Mouse (Mus musculus) embryonic facial prominence, embryonic 10.5 days (tissue): ENCODE data around the gene Prpf40b. TPM values are rescaled to one million over a fixed set of nuclear protein-coding genes. Genes with fewer than 3 reads are reported as not detected.

Experiments used
- DNase-seq: peaks from one replicate; pipeline ENCODE4 v3.0.0-alpha.2; 2017; ENCODE audit warnings: low spot score
- H3K27ac ChIP-seq: fragments of 300-500 bp; sonication (generic); replicated peaks from 2 replicates; pipeline ENCODE4 v1.5.1; 2016; ENCODE audit warnings: mild to moderate bottlenecking
- H3K27me3 ChIP-seq: fragments of 300-500 bp; sonication (generic); replicated peaks from 2 replicates; pipeline ENCODE4 v1.6.1; 2016; ENCODE audit warnings: low read depth, mild to moderate bottlenecking; ENCODE audit not compliant: poor library complexity, severe bottlenecking
- H3K36me3 ChIP-seq: fragments of 300-500 bp; sonication (generic); replicated peaks from 2 replicates; pipeline ENCODE4 v1.6.1; 2016; ENCODE audit warnings: mild to moderate bottlenecking, moderate library complexity
- H3K4me1 ChIP-seq: fragments of 300-500 bp; sonication (generic); 2 replicates; pipeline ENCODE4 v1.6.1; 2016
- H3K4me3 ChIP-seq: fragments of 300-500 bp; sonication (generic); 2 replicates; pipeline ENCODE4 v1.5.1; 2016; ENCODE audit warnings: mild to moderate bottlenecking, moderate library complexity
- H3K9me3 ChIP-seq: fragments of 300-500 bp; sonication (generic); 2 replicates; pipeline ENCODE4 v1.6.1; 2016; ENCODE audit warnings: mild to moderate bottlenecking
- WGBS: fragments of 180-500 bp; shearing (Covaris S2); methylation state at CpG from one replicate; pipeline ENCODE4 v1.1.7; 2016; 5-methylcytosine and 5-hydroxymethylcytosine counted together
- polyA plus RNA-seq: library from polyadenylated mRNA; unstranded; fragments of >200 nt; fragmentation: Nextera tagmentation; extraction: Ambion mirVana; gene quantifications from 2 replicates; pipeline ENCODE4 v1.2.1, GENCODE M21; 2016

Prpf40b gene
- polyA plus RNA-seq, 1 experiment from 2014 or later: 76.1 TPM

- Histone ChIP-seq H3K36me3 (peaks cover 10% of the 10 kb centered on the region; the same call in 1 of the 2 replicates), H3K9me3 (no peaks in the 10 kb centered on the region), H3K4me3 (no peak overlapping the region), H3K4me1 (peaks cover 85% of the 10 kb centered on the region), H3K27ac (peak overlapping the region; percentile 84; the same call in 1 of the 2 replicates), H3K27me3 (no peaks in the 10 kb centered on the region)
- no peak for DNase-seq
- WGBS: 87% methylated on average over 3 of the region's 3 CpGs
Measured at GRCm38 (mm10) chr15:99341102-99341501, 46.2 kb downstream of the Prpf40b start.

- H3K4me3 ChIP-seq: no peak overlapping the region
- peaks cover 78% of the 10 kb centered on the region for H3K4me1 ChIP-seq
- WGBS: 66% methylated on average over 9 of the region's 9 CpGs
- H3K27me3 ChIP-seq: no peaks in the 10 kb centered on the region
- H3K36me3 ChIP-seq: peaks cover 10% of the 10 kb centered on the region; the same call in 1 of the 2 replicates
- no peaks in the 10 kb centered on the region for H3K9me3 ChIP-seq
- H3K27ac ChIP-seq: peak overlapping the region; percentile 84
- no peak for DNase-seq
Measured at GRCm38 (mm10) chr15:99342194-99342981, 47.5 kb downstream of the Prpf40b start.

GRCm38 (mm10) chr15:99343414-99344147 lies 48.7 kb downstream of the Prpf40b start:
- no peak overlapping the region for H3K4me3 ChIP-seq
- H3K9me3 ChIP-seq: no peaks in the 10 kb centered on the region
- 0 out of 2 replicates have a peak, but pooled peaks cover 4% of the 10 kb centered on the region for H3K36me3 ChIP-seq
- H3K27ac ChIP-seq: peak overlapping the region; percentile 84
- peak; percentile 57 for DNase-seq
- peaks cover 78% of the 10 kb centered on the region for H3K4me1 ChIP-seq
- WGBS: 54% methylated on average over 5 of the region's 5 CpGs
- no peaks in the 10 kb centered on the region for H3K27me3 ChIP-seq

GRCm38 (mm10) chr15:99344148-99344870 lies 49.4 kb downstream of the Prpf40b start:
- Histone ChIP-seq H3K4me1 (peaks cover 71% of the 10 kb centered on the region), H3K4me3 (no peak overlapping the region), H3K27ac (peak overlapping the region; percentile 84)

DNA sequence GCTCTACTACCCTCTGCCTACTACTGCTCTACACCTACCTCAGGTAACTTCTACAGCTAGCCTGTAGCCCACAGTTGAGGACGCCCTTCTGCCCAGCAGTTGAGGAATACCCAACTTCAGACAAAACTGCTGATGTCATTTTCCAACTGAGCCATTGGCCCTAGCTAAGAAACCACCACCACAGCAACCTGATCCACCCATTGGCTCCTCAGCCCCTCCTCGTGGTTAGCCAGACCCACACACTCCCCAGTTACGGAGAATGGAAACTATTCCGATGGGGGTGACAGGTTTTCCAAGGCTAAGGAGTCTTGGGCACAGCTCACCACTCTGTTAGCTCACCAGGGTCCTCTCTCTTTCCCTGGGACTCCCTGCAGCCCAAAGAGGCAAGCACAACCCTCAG lies 50.1 kb downstream of the Prpf40b start:
- Histone ChIP-seq H3K4me3 (no peak overlapping the region), H3K27ac (peak overlapping the region; percentile 84), H3K9me3 (no peaks in the 10 kb centered on the region), H3K4me1 (peaks cover 69% of the 10 kb centered on the region), H3K36me3 (peaks cover 7% of the 10 kb centered on the region; the same call in 1 of the 2 replicates), H3K27me3 (no peaks in the 10 kb centered on the region)
- WGBS: 73% methylated on average over 4 of the region's 4 CpGs
- no peak for DNase-seq

More at GRCm38 (mm10) chr15:99344148-99344870, 49.4 kb downstream of the Prpf40b start:
- WGBS: 58% methylated on average over 8 of the region's 8 CpGs
- no peak for DNase-seq
- peaks cover 7% of the 10 kb centered on the region; the same call in 1 of the 2 replicates for H3K36me3 ChIP-seq
- no peaks in the 10 kb centered on the region for H3K27me3 ChIP-seq
- no peaks in the 10 kb centered on the region for H3K9me3 ChIP-seq

DNA sequence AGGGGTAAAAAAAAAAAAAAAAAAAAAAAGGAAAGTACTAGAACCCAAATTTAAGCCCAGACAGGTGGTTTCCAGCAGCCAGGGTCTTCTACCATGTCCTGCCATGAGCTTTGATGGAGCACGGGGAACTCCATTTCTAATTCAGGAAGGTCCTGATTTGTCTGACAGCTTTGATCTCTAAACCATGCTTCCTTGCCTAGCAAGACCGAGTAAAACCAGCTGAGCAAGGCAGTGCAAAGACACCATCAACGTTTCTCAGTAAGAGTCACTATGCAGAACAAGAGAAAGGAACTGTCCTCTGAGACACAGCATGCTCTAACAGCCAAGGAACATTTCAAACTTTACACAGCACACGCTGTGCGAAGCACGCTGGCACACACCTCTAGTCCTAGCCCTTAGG lies 56.7 kb downstream of the Prpf40b start:
- DNase-seq: no peak
- H3K4me3 ChIP-seq: no peak overlapping the region
- WGBS: 83% methylated on average over 6 of the region's 6 CpGs
- no peaks in the 10 kb centered on the region for H3K27me3 ChIP-seq
- peaks cover 48% of the 10 kb centered on the region for H3K4me1 ChIP-seq
- H3K9me3 ChIP-seq: no peaks in the 10 kb centered on the region
- no peak overlapping the region for H3K27ac ChIP-seq
- H3K36me3 ChIP-seq: peaks cover 3% of the 10 kb centered on the region; the same call in 1 of the 2 replicates

- no peaks in the 10 kb centered on the region for H3K27me3 ChIP-seq
- WGBS: 78% methylated on average over 5 of the region's 5 CpGs
- H3K4me1 ChIP-seq: peaks cover 48% of the 10 kb centered on the region
- H3K4me3 ChIP-seq: no peak overlapping the region
- no peak overlapping the region for H3K27ac ChIP-seq
- H3K36me3 ChIP-seq: peaks cover 6% of the 10 kb centered on the region; the same call in 1 of the 2 replicates
- no peaks in the 10 kb centered on the region for H3K9me3 ChIP-seq
- no peak for DNase-seq
Measured at GRCm38 (mm10) chr15:99352306-99352705, 57.4 kb downstream of the Prpf40b start.

DNA sequence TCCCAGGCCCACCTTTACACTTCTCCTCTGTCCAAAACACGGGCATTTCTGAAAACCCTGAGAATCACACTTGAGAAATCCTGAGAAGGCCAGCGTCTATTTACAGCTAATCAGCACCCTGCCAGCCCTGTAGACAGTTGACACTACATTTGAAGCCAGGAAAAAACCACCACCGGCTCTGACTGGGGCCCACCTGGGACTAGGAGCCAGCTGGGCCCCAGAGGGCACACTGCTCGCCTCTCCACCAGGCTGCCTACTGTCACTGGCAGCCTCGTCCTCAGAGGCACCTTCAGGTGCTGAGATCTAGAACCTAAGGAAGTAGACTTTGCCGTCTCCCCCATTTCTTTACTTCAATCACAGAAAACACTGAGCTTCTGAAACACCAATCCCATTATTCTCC lies 60.8 kb downstream of the Prpf40b start:
- 80% methylated on average over 6 of the region's 6 CpGs for WGBS
- H3K27ac ChIP-seq: no peak overlapping the region
- H3K36me3 ChIP-seq: 0 out of 2 replicates have a peak, but pooled peaks cover 3% of the 10 kb centered on the region
- no peaks in the 10 kb centered on the region for H3K9me3 ChIP-seq
- H3K4me1 ChIP-seq: peaks cover 33% of the 10 kb centered on the region
- no peak overlapping the region for H3K4me3 ChIP-seq
- no peaks in the 10 kb centered on the region for H3K27me3 ChIP-seq
- no peak for DNase-seq

DNA sequence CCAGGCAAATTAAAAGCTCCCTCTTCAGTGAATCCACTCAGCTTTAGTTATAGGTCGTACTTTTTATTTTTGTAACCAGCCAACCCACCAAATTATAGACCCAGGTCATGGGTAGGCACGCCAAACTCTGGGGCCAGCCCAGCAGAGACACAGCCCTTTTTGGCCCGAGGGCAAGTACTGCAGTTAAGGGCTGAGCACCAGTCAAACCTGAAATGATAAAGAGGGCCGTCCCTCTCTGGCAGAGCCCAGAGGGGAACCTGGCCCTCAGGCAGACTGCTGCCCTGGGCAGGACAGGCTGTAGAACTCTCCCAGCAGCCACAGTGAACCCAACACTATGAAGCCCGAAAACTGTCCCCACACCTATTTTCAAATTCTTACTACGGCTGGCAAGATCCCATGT lies 61.6 kb downstream of the Prpf40b start:
- Histone ChIP-seq H3K9me3 (no peaks in the 10 kb centered on the region), H3K27me3 (no peaks in the 10 kb centered on the region)
- 79% methylated on average over 6 of the region's 6 CpGs for whole genome bisulfite sequencing

DNA sequence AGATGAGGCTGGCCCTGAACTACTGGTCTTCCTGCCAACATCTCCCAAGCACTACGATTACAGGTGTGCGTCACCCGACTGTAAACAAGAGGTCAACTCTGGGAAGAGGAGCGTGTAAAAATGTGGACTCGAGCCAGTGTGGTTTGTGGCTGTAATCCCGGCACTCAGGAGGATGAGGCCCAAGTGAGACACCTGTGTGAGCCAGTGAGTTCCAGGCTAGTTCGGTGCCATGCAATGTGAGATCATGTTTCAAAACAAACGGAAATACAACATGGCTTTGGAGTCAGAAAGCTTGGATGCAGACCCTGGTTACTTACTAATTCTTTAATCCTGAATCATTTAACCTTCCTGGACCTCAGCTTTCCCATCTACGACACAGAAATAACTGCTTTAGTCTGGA lies 64.1 kb downstream of the Prpf40b start:
- 82% methylated on average over 9 of the region's 9 CpGs for WGBS
- Histone ChIP-seq H3K36me3 (0 out of 2 replicates have a peak, but pooled peaks cover 3% of the 10 kb centered on the region), H3K4me1 (peaks cover 25% of the 10 kb centered on the region), H3K27me3 (no peaks in the 10 kb centered on the region), H3K9me3 (no peaks in the 10 kb centered on the region), H3K27ac (no peak overlapping the region), H3K4me3 (no peak overlapping the region)
- no peak for DNase-seq

More for the DNA sequence above, 61.6 kb downstream of the Prpf40b start:
- H3K4me3 ChIP-seq: no peak overlapping the region
- no peak overlapping the region; the same call in 1 of the 2 replicates for H3K27ac ChIP-seq
- no peak for DNase-seq
- H3K36me3 ChIP-seq: 0 out of 2 replicates have a peak, but pooled peaks cover 3% of the 10 kb centered on the region
- H3K4me1 ChIP-seq: peaks cover 33% of the 10 kb centered on the region

GRCm38 (mm10) chr15:99364022-99364530 lies 69.2 kb downstream of the Prpf40b start:
- H3K4me3 ChIP-seq: no peak overlapping the region
- WGBS: 67% methylated on average over 7 of the region's 7 CpGs
- H3K9me3 ChIP-seq: no peaks in the 10 kb centered on the region
- H3K36me3 ChIP-seq: no peaks in the 10 kb centered on the region
- no peaks in the 10 kb centered on the region for H3K27me3 ChIP-seq
- no peak for DNase-seq
- 0 out of 2 replicates have a peak overlapping the region, but pooled peaks have one; percentile 31 for H3K27ac ChIP-seq
- peaks cover 28% of the 10 kb centered on the region for H3K4me1 ChIP-seq

DNA sequence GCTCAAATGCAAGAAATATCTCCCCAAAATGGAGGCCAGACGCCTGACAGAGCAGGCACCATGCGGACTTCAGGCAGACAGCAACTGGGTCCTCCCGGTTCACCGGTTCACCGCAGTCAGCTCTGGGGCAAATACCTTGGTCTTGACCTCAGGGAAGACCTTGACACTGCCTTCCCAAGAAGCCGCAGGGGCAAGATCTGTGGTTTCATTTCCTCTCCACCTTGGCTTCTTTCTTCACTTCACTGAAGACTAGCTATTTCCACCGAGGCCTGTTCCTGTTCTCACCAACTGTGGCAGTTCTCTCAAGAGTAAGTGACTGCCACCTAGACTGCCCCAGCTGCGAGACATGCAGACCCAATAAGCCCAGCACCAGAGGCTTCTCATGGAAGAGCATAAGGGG lies 70.0 kb downstream of the Prpf40b start:
- DNase-seq: no peak
- Histone ChIP-seq H3K9me3 (no peaks in the 10 kb centered on the region), H3K4me3 (no peak overlapping the region), H3K36me3 (no peaks in the 10 kb centered on the region), H3K27me3 (no peaks in the 10 kb centered on the region), H3K4me1 (peaks cover 36% of the 10 kb centered on the region), H3K27ac (0 out of 2 replicates have a peak overlapping the region, but pooled peaks have one; percentile 31)
- 50% methylated on average over 8 of the region's 8 CpGs for WGBS
